Mouse (Mus musculus) erythroblast, adult 5-6 weeks (primary cell): ENCODE measurements around the gene Olfr168. TPM values are rescaled to one million over a fixed set of nuclear protein-coding genes. Genes with fewer than 3 reads are reported as not detected.
"Not testable (repeated sequence)": the region's sequence is repeated elsewhere in the genome, so short reads cannot be mapped to it uniquely, and the experiment has no call there.

Experiments
- ATAC-seq: replicated peaks from 2 replicates; pipeline ENCODE4 v1.8.0; 2016; ENCODE audit warnings: moderate number of reproducible peaks, mild to moderate bottlenecking, moderate TSS enrichment, inconsistent platforms; ENCODE audit not compliant: poor library complexity, low FRiP score, severe bottlenecking
- total RNA-seq, 2 experiments: library from RNA; stranded (forward) in 1 of 2; stranded (reverse) in 1 of 2; fragments of 150-400 nt in 1 of 2; fragments of 200-764, 138-1000 nt in 1 of 2; gene quantifications; 2 replicates each; pipeline versions ENCODE4 v1.2.3 to v1.2.4; 2015 to 2017; ENCODE audit warnings: low replicate concordance in 2 of 2

Olfr168 gene
- not detected in 2 replicates for total RNA-seq (2015; ENCODE audit: low replicate concordance)
- not detected in 2 replicates for total RNA-seq (2017; ENCODE audit: low replicate concordance)

DNA sequence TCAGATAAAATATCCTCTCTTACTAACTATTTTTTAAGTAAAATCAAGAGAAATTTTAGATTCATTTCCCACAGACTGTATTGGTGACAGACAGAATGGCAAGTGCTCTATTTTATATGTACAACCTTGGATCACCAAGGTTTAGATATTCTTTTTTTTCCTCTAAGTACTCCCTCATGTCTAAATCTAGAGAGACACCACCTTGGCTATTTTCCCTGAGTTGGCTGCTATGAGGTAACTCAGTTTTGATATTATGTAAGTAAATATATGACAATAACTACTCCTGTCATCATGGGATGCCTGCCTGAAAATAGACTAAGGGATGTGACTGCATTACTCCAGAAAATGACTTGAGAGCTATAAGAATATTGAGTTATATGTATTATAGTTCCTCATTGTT is at the start of gene Olfr168:
Olfr168 (minus strand) TSS at position 101 of the 400 bp plus-strand sequence.
- no peak for ATAC-seq

- not testable (repeated sequence) for ATAC-seq
These were observed 36.4 kb upstream of the Olfr168 start, which contains the start of gene Olfr169 for GRCm38 (mm10) chr16:19571709-19572108. TSS of gene Olfr169 (minus strand) at chr16:19571809.

DNA sequence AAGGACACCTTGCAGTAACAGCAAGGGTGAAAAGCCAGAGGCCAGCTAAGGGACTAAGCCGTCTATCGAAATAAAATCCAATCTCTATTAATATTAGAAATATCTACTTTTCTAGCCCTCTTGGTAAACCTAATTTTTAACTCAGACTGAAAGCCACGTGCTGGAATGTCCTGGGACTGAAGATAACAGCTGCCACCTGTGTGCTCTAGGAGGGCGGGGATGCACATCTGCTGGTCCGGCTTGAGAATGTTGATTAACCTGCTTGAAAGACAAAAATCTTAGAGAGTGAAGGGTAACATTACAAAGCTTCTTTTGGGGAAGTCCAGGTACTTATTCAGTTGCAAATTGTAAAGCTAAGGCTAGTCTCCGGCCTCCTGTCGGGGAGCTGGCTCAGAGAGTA is 18.1 kb upstream of the Olfr168 start:
- not testable (repeated sequence) for ATAC-seq

DNA sequence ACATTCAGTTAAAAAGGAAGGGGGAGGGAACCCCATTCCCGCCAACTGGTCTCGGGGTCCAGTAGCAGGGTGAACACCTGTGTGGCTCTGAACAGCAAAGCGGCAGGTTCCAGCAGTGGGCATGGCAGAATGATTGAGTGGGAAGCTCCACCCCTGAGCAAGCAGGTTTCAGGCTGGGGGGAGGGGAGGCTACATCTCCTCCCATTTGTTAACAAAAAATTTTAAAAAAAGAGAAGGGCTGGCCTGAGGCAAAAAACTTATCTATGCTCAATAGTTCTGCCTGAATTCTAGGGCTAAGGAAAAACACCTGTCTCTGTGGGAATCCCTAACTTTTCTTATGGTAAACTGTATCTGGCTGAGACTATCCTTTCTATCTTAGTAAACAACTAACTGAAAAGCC is 16.9 kb upstream of the Olfr168 start:
- not testable (repeated sequence) for ATAC-seq

DNA sequence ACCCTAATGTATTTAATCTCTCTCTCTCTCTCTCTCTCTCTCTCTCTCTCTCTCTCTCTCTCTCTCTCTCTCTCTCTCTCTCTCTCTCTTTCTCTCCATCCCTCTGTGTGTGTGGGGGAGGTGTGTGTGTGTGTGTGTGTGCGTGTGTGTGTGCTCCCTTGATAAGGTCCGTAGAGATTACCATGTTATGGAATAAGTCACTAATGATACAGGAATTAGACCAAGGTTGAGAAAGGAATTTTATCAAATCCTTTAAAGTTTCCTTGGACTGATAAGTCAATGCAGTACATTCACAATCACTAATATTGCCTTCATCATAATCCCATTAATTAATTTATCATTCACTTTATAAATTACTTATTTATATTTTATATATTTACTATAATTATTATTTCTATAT is 13.2 kb downstream of the Olfr168 start, which contains the start of gene Olfr167:
Olfr167 (minus strand) TSS at position 101 of the 400 bp plus-strand sequence.
- ATAC-seq = no peak

GRCm38 (mm10) chr16:19483394-19483793 is 52.0 kb downstream of the Olfr168 start, which contains the start of gene Olfr166:
TSS of gene Olfr166 (plus strand) at chr16:19483694.
- ATAC-seq = no peak

Other genes starting within 250 kb of the Olfr168 start
- gene Olfr164, start 221.5 kb downstream of the Olfr168 start, total RNA-seq (2015; ENCODE audit: low replicate concordance) = not detected in 2 replicates
- gene Olfr164, start 221.5 kb downstream of the Olfr168 start, total RNA-seq (2017; ENCODE audit: low replicate concordance) = not detected in 2 replicates
- not detected in 2 replicates for gene Olfr165, start 112.4 kb downstream of the Olfr168 start, total RNA-seq (2015; ENCODE audit: low replicate concordance)
- not detected in 2 replicates for gene Olfr165, start 112.4 kb downstream of the Olfr168 start, total RNA-seq (2017; ENCODE audit: low replicate concordance)
- gene Olfr166, start 51.9 kb downstream of the Olfr168 start, total RNA-seq (2015; ENCODE audit: low replicate concordance) = not detected in 2 replicates
- gene Olfr166, start 51.9 kb downstream of the Olfr168 start, total RNA-seq (2017; ENCODE audit: low replicate concordance) = not detected in 2 replicates
- gene Olfr167, start 13.3 kb downstream of the Olfr168 start, total RNA-seq (2015; ENCODE audit: low replicate concordance) = not detected in 2 replicates
- not detected in 2 replicates for gene Olfr167, start 13.3 kb downstream of the Olfr168 start, total RNA-seq (2017; ENCODE audit: low replicate concordance)
- not detected in 2 replicates for gene Olfr169, start 36.3 kb upstream of the Olfr168 start, total RNA-seq (2015; ENCODE audit: low replicate concordance)
- not detected in 2 replicates for gene Olfr169, start 36.3 kb upstream of the Olfr168 start, total RNA-seq (2017; ENCODE audit: low replicate concordance)
- not detected in 2 replicates for gene Olfr170, start 76.3 kb upstream of the Olfr168 start, total RNA-seq (2015; ENCODE audit: low replicate concordance)
- not detected in 2 replicates for gene Olfr170, start 76.3 kb upstream of the Olfr168 start, total RNA-seq (2017; ENCODE audit: low replicate concordance)
- not detected in 2 replicates for gene Olfr171, start 94.4 kb upstream of the Olfr168 start, total RNA-seq (2015; ENCODE audit: low replicate concordance)
- gene Olfr171, start 94.4 kb upstream of the Olfr168 start, total RNA-seq (2017; ENCODE audit: low replicate concordance) = not detected in 2 replicates
- not detected in 2 replicates for gene Lamp3, start 170.8 kb upstream of the Olfr168 start, total RNA-seq (2015; ENCODE audit: low replicate concordance)
- gene Lamp3, start 170.8 kb upstream of the Olfr168 start, total RNA-seq (2017; ENCODE audit: low replicate concordance) = not detected in 2 replicates
- gene B3gnt5, start 224.7 kb upstream of the Olfr168 start, total RNA-seq (2015; ENCODE audit: low replicate concordance) = 0.38 and 1.3 TPM in 2 replicates
- gene B3gnt5, start 224.7 kb upstream of the Olfr168 start, total RNA-seq (2017; ENCODE audit: low replicate concordance) = 1.1 and 3.1 TPM in 2 replicates